Mouse (Mus musculus): ENCODE results near the gene H2afv. TPM values are rescaled to one million over a fixed set of nuclear protein-coding genes. Genes with fewer than 3 reads are reported as not detected.

H2afv gene
- polyA plus RNA-seq, 1 experiment, result 200 TPM

DNA sequence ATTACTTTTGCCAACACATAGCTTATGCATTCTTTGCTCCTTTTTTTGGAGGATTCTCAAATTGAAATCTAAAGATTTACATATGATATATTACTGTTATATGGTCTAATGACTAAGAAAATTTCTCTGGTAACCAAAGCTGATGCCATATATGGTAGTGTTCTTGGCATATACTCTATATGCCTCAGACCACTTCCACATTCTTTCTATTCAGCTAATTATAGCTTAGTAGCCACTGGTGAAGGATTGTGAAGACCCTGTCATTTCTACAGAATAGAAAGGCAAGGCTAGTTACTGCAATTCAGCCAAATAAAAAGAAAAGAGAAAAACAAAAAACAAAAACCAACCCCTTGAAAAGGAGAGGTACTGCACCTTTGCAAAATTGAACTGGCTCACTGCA, 27.8 kb upstream of the H2afv start:
- H3K4me3 ChIP-seq (ENCODE audit: low read depth, low read length), result no peak overlapping the region
- no peaks in the 10 kb centered on the region for H3K27me3 ChIP-seq (ENCODE audit: control insufficient read depth, insufficient read depth, low read length, poor library complexity, severe bottlenecking)
- peaks cover 51% of the 10 kb centered on the region for H3K36me3 ChIP-seq (ENCODE audit: control insufficient read depth, insufficient read depth, low read length, poor library complexity, severe bottlenecking)
- peak overlapping the region; percentile 99 for H3K9ac ChIP-seq (ENCODE audit: low read depth, poor library complexity, severe bottlenecking)
- no peaks in the 10 kb centered on the region for H3K9me3 ChIP-seq (replicated peaks; ENCODE audit: control insufficient read depth, insufficient read depth, low read length, poor library complexity, severe bottlenecking)
- H3K4me1 ChIP-seq (ENCODE audit: control insufficient read depth, insufficient read depth, low read length), result no peaks in the 10 kb centered on the region
- TF ChIP-seq CTCF (IDR thresholded peaks at IDR 0.05; ENCODE audit: low read depth, low read length), result no peak
- no peak for TF ChIP-seq EP300 (IDR thresholded peaks at IDR 0.05; ENCODE audit: insufficient read depth, low read depth, low read length)
- no peak for TF ChIP-seq POLR2A (IDR thresholded peaks at IDR 0.05; ENCODE audit: insufficient read depth, low read length)
- H3K27ac ChIP-seq (ENCODE audit: insufficient read depth, low read length), result no peak overlapping the region

DNA sequence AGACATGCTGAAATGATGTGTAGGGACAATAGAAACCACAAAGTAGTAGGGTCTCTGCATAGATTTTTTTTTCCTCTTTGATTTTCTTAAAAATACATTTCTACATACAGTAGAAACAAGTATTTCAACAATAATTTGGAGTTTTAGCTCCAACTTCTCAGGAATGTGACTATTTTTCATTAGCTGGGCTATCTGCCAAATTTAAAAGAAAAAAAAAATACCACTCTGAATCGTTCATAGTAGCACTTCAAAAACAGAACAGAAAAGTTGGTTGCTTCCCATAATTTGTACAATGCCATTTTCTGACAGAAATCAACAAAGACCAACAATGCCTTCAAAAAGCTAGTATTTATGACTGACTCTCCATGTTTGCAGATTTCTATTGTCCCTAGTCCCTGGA, 27.2 kb upstream of the H2afv start:
- Histone ChIP-seq H3K4me3 (ENCODE audit: low read depth, low read length) (no peak overlapping the region), H3K27ac (ENCODE audit: insufficient read depth, low read length) (no peak overlapping the region), H3K4me1 (ENCODE audit: control insufficient read depth, insufficient read depth, low read length) (no peaks in the 10 kb centered on the region), H3K9ac (ENCODE audit: low read depth, poor library complexity, severe bottlenecking) (0 out of 2 replicates have a peak overlapping the region, but pooled peaks have one; percentile 99), H3K36me3 (ENCODE audit: control insufficient read depth, insufficient read depth, low read length, poor library complexity, severe bottlenecking) (peaks cover 57% of the 10 kb centered on the region), H3K9me3 (replicated peaks; ENCODE audit: control insufficient read depth, insufficient read depth, low read length, poor library complexity, severe bottlenecking) (no peaks in the 10 kb centered on the region), H3K27me3 (ENCODE audit: control insufficient read depth, insufficient read depth, low read length, poor library complexity, severe bottlenecking) (no peaks in the 10 kb centered on the region)
- TF ChIP-seq EP300 (IDR thresholded peaks at IDR 0.05; ENCODE audit: insufficient read depth, low read depth, low read length) (no peak), CTCF (IDR thresholded peaks at IDR 0.05; ENCODE audit: low read depth, low read length) (no peak), POLR2A (IDR thresholded peaks at IDR 0.05; ENCODE audit: insufficient read depth, low read length) (no peak)

DNA sequence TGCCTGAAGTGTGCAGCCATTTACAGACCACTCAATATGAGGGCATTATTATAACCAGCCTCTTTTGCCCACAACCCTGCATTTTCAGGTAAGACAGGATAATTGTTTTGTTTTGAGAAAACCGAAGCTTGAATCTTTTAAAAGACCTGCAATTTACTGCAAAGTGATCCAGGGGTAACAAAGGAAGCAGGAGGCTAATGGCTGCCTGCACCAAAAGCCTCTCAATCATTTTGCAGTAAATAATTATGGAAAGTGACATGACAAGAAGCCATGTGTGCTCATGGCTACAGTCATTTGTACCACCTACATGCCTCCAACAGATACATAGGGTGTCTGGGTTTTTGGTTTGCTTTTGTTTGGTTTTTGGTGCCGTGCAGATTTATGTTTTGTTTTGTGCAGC, 26.8 kb upstream of the H2afv start:
- Histone ChIP-seq H3K27ac (ENCODE audit: insufficient read depth, low read length) (no peak overlapping the region), H3K9me3 (replicated peaks; ENCODE audit: control insufficient read depth, insufficient read depth, low read length, poor library complexity, severe bottlenecking) (no peaks in the 10 kb centered on the region), H3K36me3 (ENCODE audit: control insufficient read depth, insufficient read depth, low read length, poor library complexity, severe bottlenecking) (peaks cover 58% of the 10 kb centered on the region), H3K9ac (ENCODE audit: low read depth, poor library complexity, severe bottlenecking) (no peak overlapping the region), H3K4me1 (ENCODE audit: control insufficient read depth, insufficient read depth, low read length) (no peaks in the 10 kb centered on the region), H3K4me3 (ENCODE audit: low read depth, low read length) (no peak overlapping the region), H3K27me3 (ENCODE audit: control insufficient read depth, insufficient read depth, low read length, poor library complexity, severe bottlenecking) (no peaks in the 10 kb centered on the region)
- no peak for TF ChIP-seq EP300 (IDR thresholded peaks at IDR 0.05; ENCODE audit: insufficient read depth, low read depth, low read length)
- TF ChIP-seq POLR2A (IDR thresholded peaks at IDR 0.05; ENCODE audit: insufficient read depth, low read length), result no peak
- TF ChIP-seq CTCF (IDR thresholded peaks at IDR 0.05; ENCODE audit: low read depth, low read length), result no peak

DNA sequence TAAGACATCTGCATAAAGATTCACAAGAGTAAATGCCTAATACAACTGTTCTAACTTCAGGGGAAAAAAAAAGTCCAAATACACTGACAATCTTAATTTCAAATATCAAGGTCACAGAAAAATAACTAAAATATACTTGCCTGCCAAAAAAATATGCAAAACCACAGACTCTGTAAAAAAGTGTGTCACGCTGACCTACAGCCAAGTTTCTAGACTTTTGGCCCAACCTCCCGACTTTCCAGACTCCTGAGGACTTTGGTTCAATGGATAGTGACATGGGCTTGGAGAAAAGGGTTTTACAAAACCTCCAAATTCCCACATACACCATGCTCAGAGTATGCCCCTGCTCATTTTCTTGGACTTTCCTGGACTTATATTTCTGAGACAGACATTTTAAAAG, 24.3 kb upstream of the H2afv start:
- H3K9me3 ChIP-seq (replicated peaks; ENCODE audit: control insufficient read depth, insufficient read depth, low read length, poor library complexity, severe bottlenecking), result no peaks in the 10 kb centered on the region
- peaks cover 45% of the 10 kb centered on the region for H3K36me3 ChIP-seq (ENCODE audit: control insufficient read depth, insufficient read depth, low read length, poor library complexity, severe bottlenecking)
- H3K4me3 ChIP-seq (ENCODE audit: low read depth, low read length), result no peak overlapping the region
- no peaks in the 10 kb centered on the region for H3K4me1 ChIP-seq (ENCODE audit: control insufficient read depth, insufficient read depth, low read length)
- no peaks in the 10 kb centered on the region for H3K27me3 ChIP-seq (ENCODE audit: control insufficient read depth, insufficient read depth, low read length, poor library complexity, severe bottlenecking)
- TF ChIP-seq POLR2A (IDR thresholded peaks at IDR 0.05; ENCODE audit: insufficient read depth, low read length) (no peak), CTCF (IDR thresholded peaks at IDR 0.05; ENCODE audit: low read depth, low read length) (no peak), EP300 (IDR thresholded peaks at IDR 0.05; ENCODE audit: insufficient read depth, low read depth, low read length) (no peak)
- no peak overlapping the region for H3K9ac ChIP-seq (ENCODE audit: low read depth, poor library complexity, severe bottlenecking)
- H3K27ac ChIP-seq (ENCODE audit: insufficient read depth, low read length), result no peak overlapping the region

DNA sequence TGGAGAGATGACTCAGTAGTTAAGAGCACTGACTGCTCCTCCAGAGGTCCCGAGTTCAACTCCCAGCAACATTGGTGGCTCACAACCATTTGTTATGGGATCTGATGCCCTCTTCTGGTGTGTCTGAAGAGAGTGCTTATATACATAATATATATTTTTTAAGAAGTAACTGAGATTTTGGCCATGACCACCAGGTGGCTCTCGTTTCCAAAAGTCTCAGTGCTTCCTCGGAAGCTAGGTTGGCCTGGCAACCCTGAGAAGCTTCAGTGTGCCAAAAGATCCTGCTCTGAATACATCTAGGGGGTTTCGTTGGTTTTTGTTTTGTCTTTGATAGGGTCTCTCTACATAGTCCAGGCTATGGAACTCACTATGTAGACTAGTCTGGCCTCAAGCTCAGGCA, 20.9 kb upstream of the H2afv start:
- Histone ChIP-seq H3K9ac (ENCODE audit: low read depth, poor library complexity, severe bottlenecking) (no peak overlapping the region), H3K36me3 (ENCODE audit: control insufficient read depth, insufficient read depth, low read length, poor library complexity, severe bottlenecking) (peaks cover 17% of the 10 kb centered on the region), H3K9me3 (replicated peaks; ENCODE audit: control insufficient read depth, insufficient read depth, low read length, poor library complexity, severe bottlenecking) (0 out of 2 replicates have a peak, but pooled peaks cover 4% of the 10 kb centered on the region), H3K27ac (ENCODE audit: insufficient read depth, low read length) (no peak overlapping the region), H3K27me3 (ENCODE audit: control insufficient read depth, insufficient read depth, low read length, poor library complexity, severe bottlenecking) (no peaks in the 10 kb centered on the region), H3K4me3 (ENCODE audit: low read depth, low read length) (no peak overlapping the region), H3K4me1 (ENCODE audit: control insufficient read depth, insufficient read depth, low read length) (no peaks in the 10 kb centered on the region)
- TF ChIP-seq CTCF (IDR thresholded peaks at IDR 0.05; ENCODE audit: low read depth, low read length), result peak; percentile 36
- no peak for TF ChIP-seq POLR2A (IDR thresholded peaks at IDR 0.05; ENCODE audit: insufficient read depth, low read length)
- no peak for TF ChIP-seq EP300 (IDR thresholded peaks at IDR 0.05; ENCODE audit: insufficient read depth, low read depth, low read length)

DNA sequence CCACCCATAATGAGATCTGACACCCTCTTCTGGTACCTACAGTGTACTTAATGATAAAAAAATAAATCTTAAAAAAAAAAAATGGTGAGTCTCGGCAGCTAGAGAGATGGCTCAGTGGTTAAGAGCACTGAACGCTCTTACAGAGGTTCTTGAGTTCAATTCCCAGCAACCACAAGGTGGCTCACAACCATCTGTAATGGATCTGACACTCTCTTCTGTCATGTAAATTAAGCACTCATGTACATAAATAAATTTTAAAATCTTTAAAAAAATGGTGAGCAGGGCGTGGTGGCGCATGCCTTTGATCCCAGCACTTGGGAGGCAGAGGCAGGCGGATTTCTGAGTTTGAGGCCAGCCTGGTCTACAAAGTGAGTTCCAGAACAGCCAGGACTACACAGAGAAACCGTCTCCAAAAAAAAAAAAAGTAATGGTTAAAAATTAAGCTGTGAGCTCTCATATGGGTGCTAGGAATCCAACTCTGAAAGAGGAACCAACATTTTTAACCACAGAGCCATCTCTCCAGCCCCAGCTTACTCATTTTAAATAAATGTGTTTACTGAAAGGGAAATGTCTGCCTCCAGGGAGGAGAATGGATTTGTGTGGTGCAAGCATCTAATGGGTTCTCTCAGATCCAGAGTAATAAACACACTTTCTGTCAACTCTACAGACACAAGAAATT, 19.1 kb upstream of the H2afv start:
- peaks cover 9% of the 10 kb centered on the region for H3K36me3 ChIP-seq (ENCODE audit: control insufficient read depth, insufficient read depth, low read length, poor library complexity, severe bottlenecking)
- no peak overlapping the region for H3K27ac ChIP-seq (ENCODE audit: insufficient read depth, low read length)
- no peak overlapping the region for H3K4me3 ChIP-seq (ENCODE audit: low read depth, low read length)
- no peaks in the 10 kb centered on the region for H3K27me3 ChIP-seq (ENCODE audit: control insufficient read depth, insufficient read depth, low read length, poor library complexity, severe bottlenecking)
- no peaks in the 10 kb centered on the region for H3K4me1 ChIP-seq (ENCODE audit: control insufficient read depth, insufficient read depth, low read length)
- H3K9ac ChIP-seq (ENCODE audit: low read depth, poor library complexity, severe bottlenecking), result no peak overlapping the region
- H3K9me3 ChIP-seq (replicated peaks; ENCODE audit: control insufficient read depth, insufficient read depth, low read length, poor library complexity, severe bottlenecking), result 0 out of 2 replicates have a peak, but pooled peaks cover 4% of the 10 kb centered on the region
- no peak for TF ChIP-seq CTCF (IDR thresholded peaks at IDR 0.05; ENCODE audit: low read depth, low read length)
- TF ChIP-seq POLR2A (IDR thresholded peaks at IDR 0.05; ENCODE audit: insufficient read depth, low read length), result no peak
- no peak for TF ChIP-seq EP300 (IDR thresholded peaks at IDR 0.05; ENCODE audit: insufficient read depth, low read depth, low read length)
